22 mouse cellular contexts compared by ENCODE assay signal in genomic region chr17:23539608-23540007, GRCm38 (mm10). TPM values are rescaled to one million over a fixed set of nuclear protein-coding genes. Genes with fewer than 3 reads are reported as not detected.
A peak's percentile ranks its signal among the peaks of the same experiment; 100 is the strongest.
DNase-seq lines count a peak whose midpoint lies in the region; ATAC-seq and TF ChIP-seq lines count a peak whose summit lies in the region.
"Had no signal": no experiment of that assay in that cellular context is flagged by ENCODE, and none has a peak within 500 bp of the region (broad histone marks: within the 10 kb centered on the region; RNA-seq: fewer than 3 reads in every experiment).

No protein-coding gene starts in this region.

- H3K9me3 ChIP-seq in liver, embryonic 12.5 days (replicated peaks), result no peaks in the 10 kb centered on the region
- H3K9me3 ChIP-seq in E14TG2a.4 (ENCODE audit: low read length) (no peaks in the 10 kb centered on the region), MEL (replicated peaks; ENCODE audit: insufficient read depth, low read length) (no peaks in the 10 kb centered on the region)
- H3K9me3 ChIP-seq: embryonic facial prominence, embryonic 12.5 days; G1E; intestine, embryonic 15.5 days had no signal

- H3K9ac ChIP-seq in liver, embryonic 12.5 days, result no peak overlapping the region
- peak overlapping the region; percentile 71; the same call in 1 of the 2 replicates for H3K9ac ChIP-seq in MEL (ENCODE audit: control insufficient read depth, low read depth, low read length, poor library complexity, severe bottlenecking)
- H3K9ac ChIP-seq: embryonic facial prominence, embryonic 12.5 days; hindbrain, embryonic 14.5 days; intestine, embryonic 15.5 days had no signal

- DNase-seq in heart, adult 11 months, result peak; percentile 76
- no peak for DNase-seq in heart, adult 18-20 months
- DNase-seq in liver (no peak), MEL (ENCODE audit: low read depth, low spot score) (peak; percentile 23)
- DNase-seq in spleen, postnatal 10 days (ENCODE audit: low spot score in 2 of 2), result no peak
- DNase-seq in gastrocnemius, adult 2 months, result no peak
- DNase-seq: adrenal gland, postnatal 10 days; cerebellum, adult 11 months; cerebellum, adult 8-10 months; cerebellum, postnatal 14 days; embryo, embryonic 11 days; gastrocnemius, postnatal 10 days; heart, postnatal 10 days; heart, postnatal 4 days had no signal

- H3K36me3 ChIP-seq in liver, embryonic 12.5 days, result no peaks in the 10 kb centered on the region
- H3K36me3 ChIP-seq in E14TG2a.4 (ENCODE audit: insufficient read depth, low read length) (no peaks in the 10 kb centered on the region), MEL (ENCODE audit: control insufficient read depth in 1 of 2, insufficient read depth in 2 of 2, low read length in 2 of 2) (peaks cover 0 to 22% of the 10 kb centered on the region in 2 experiments; a peak in 2 of 4 replicates)
- H3K36me3 ChIP-seq: embryonic facial prominence, embryonic 12.5 days; G1E; intestine, embryonic 15.5 days had no signal

- no peak overlapping the region for H3K27ac ChIP-seq in liver, embryonic 12.5 days
- no peak overlapping the region for H3K27ac ChIP-seq in MEL (ENCODE audit: control insufficient read depth, low read depth, low read length)
- no peak overlapping the region for H3K27ac ChIP-seq in gastrocnemius, adult 2 months
- H3K27ac ChIP-seq: embryonic facial prominence, embryonic 12.5 days; hindbrain, embryonic 14.5 days; intestine, embryonic 15.5 days had no signal

- H3K27me3 ChIP-seq in liver, embryonic 12.5 days (replicated peaks), result peaks cover 13% of the 10 kb centered on the region; the same call in 1 of the 2 replicates
- peaks cover 24% of the 10 kb centered on the region for H3K27me3 ChIP-seq in E14TG2a.4 (ENCODE audit: insufficient read depth, low read length)
- no peaks in the 10 kb centered on the region for H3K27me3 ChIP-seq in MEL (ENCODE audit: control insufficient read depth in 1 of 2, insufficient read depth in 2 of 2, low read length in 2 of 2)
- H3K27me3 ChIP-seq: CH12.LX had no signal

- no peak for TF ChIP-seq POLR2A in MEL (IDR thresholded peaks at IDR 0.05; ENCODE audit: control insufficient read depth in 1 of 2, insufficient read depth in 1 of 2, low read depth in 1 of 2, low read length in 2 of 2, poor library complexity in 1 of 2)

- intact Hi-C loops in gastrocnemius, adult 2 months (cut with DNase I), result no loop called here

- TF ChIP-seq CTCF in E14TG2a.4 (conservative IDR thresholded peaks at IDR 0.05; ENCODE audit: low read length), result no peak
- no peak for TF ChIP-seq CTCF in MEL (IDR thresholded peaks at IDR 0.05 in 2 of 3, conservative IDR thresholded peaks at IDR 0.05 in 1 of 3; ENCODE audit: control insufficient read depth in 1 of 3, insufficient read depth in 1 of 3, low read depth in 2 of 3, low read length in 3 of 3, poor library complexity in 1 of 3, severe bottlenecking in 1 of 3)
- TF ChIP-seq CTCF in gastrocnemius, adult 2 months (IDR thresholded peaks at IDR 0.05), result no peak

- ATAC-seq in liver, embryonic 12.5 days, result no peak
- ATAC-seq: forebrain, embryonic 14.5 days; intestine, embryonic 15.5 days had no signal

- 0 out of 2 replicates have a peak overlapping the region, but pooled peaks have one; percentile 63 for H3K4me2 ChIP-seq in liver, embryonic 12.5 days
- H3K4me2 ChIP-seq: hindbrain, embryonic 14.5 days had no signal

- no peaks in the 10 kb centered on the region; the same call in 1 of the 2 replicates for H3K79me2 ChIP-seq in MEL (ENCODE audit: control insufficient read depth, insufficient read depth, low read length, poor library complexity)

- TF ChIP-seq RAD21 in MEL (IDR thresholded peaks at IDR 0.05; ENCODE audit: low read depth, low read length), result no peak

- TF ChIP-seq EP300 in MEL (IDR thresholded peaks at IDR 0.05; ENCODE audit: low read depth in 1 of 2, low read length in 2 of 2), result no peak

- peaks cover 62% of the 10 kb centered on the region for H3K4me1 ChIP-seq in liver, embryonic 12.5 days
- peaks cover 70% of the 10 kb centered on the region for H3K4me1 ChIP-seq in E14TG2a.4 (replicated peaks; ENCODE audit: low read depth, low read length)
- peaks cover 0 to 24% of the 10 kb centered on the region in 2 experiments; a peak in 2 of 4 replicates for H3K4me1 ChIP-seq in MEL (ENCODE audit: control insufficient read depth in 1 of 2, insufficient read depth in 2 of 2, low read length in 2 of 2)

- WGBS in liver, embryonic 12.5 days (ENCODE audit: insufficient replicate concordance), result 84% methylated on average over 5 of the region's 5 CpGs

- no peak overlapping the region for H3K4me3 ChIP-seq in liver, embryonic 12.5 days
- H3K4me3 ChIP-seq in E14TG2a.4 (replicated peaks; ENCODE audit: low read length), result peak overlapping the region; percentile 73
- peak overlapping the region in 1 of 2 experiments; percentile 83; a peak in 2 of 4 replicates for H3K4me3 ChIP-seq in MEL (ENCODE audit: control insufficient read depth in 1 of 2, insufficient read depth in 1 of 2, low read depth in 2 of 2, low read length in 2 of 2)
- H3K4me3 ChIP-seq in gastrocnemius, adult 2 months, result no peak overlapping the region
- H3K4me3 ChIP-seq: embryonic facial prominence, embryonic 12.5 days; intestine, embryonic 15.5 days had no signal

TF ChIP-seq in MEL, 35 proteins besides CTCF, POLR2A, EP300 and RAD21:
- no peak for TF ChIP-seq BHLHE40 (IDR thresholded peaks at IDR 0.05; ENCODE audit: borderline replicate concordance, low read depth, low read length)
- no peak for TF ChIP-seq NRF1 (IDR thresholded peaks at IDR 0.05; ENCODE audit: insufficient read depth, low read depth, low read length, poor library complexity, severe bottlenecking)
- no peak for TF ChIP-seq USF1 (IDR thresholded peaks at IDR 0.05; ENCODE audit: low read depth, low read length)
- TF ChIP-seq TBP (IDR thresholded peaks at IDR 0.05; ENCODE audit: low read depth, low read length), result 0 out of 2 replicates have a peak, but pooled peaks have one; percentile 6
- TF ChIP-seq POLR2AphosphoS2 (IDR thresholded peaks at IDR 0.05; ENCODE audit: low read length), result no peak
- TF ChIP-seq ZC3H11A (IDR thresholded peaks at IDR 0.05; ENCODE audit: low read depth, low read length), result no peak

RNA-seq across cellular contexts. Expression of gene Zfp213, which starts 24.4 kb away (rescaled TPM):
- total RNA-seq in heart, adult 18-20 months (2021), result 1 to 10 TPM; 6.2 to 7.3 TPM
- polyA plus RNA-seq in liver, embryonic 12.5 days (2016; fragmentation: Nextera tagmentation; extraction: Ambion mirVana), result 8.3 and 9.1 TPM in 2 replicates
- total RNA-seq in MEL (2012; rRNA removed), result 3.4 and 3.8 TPM in 2 replicates
- 1 to 10 TPM in 1 of 2 experiments, not detected in 1; 3.0 TPM for polyA plus RNA-seq in MEL (2012; ENCODE audit: insufficient read depth in 1 of 2, insufficient read length in 2 of 2, low read depth in 1 of 2, low replicate concordance in 2 of 2, missing spikeins in 1 of 2)
- total RNA-seq in gastrocnemius, adult 2 months (2021), result 1 to 10 TPM; 2.0 to 3.3 TPM

RNA-seq across cellular contexts. Expression of gene Zfp13, which starts 59.7 kb away (rescaled TPM):
- 1 to 10 TPM; 2.2 to 3.1 TPM for total RNA-seq in heart, adult 18-20 months (2021)
- polyA plus RNA-seq in liver, embryonic 12.5 days (2016; fragmentation: Nextera tagmentation; extraction: Ambion mirVana), result 2.8 and 2.9 TPM in 2 replicates
- 0.08 and 0.16 TPM in 2 replicates for total RNA-seq in MEL (2012; rRNA removed)
- under 1 TPM in 1 of 2 experiments, not detected in 1; 0.38 TPM for polyA plus RNA-seq in MEL (2012; ENCODE audit: insufficient read depth in 1 of 2, insufficient read length in 2 of 2, low read depth in 1 of 2, low replicate concordance in 2 of 2, missing spikeins in 1 of 2)
- 1 to 10 TPM; 1.5 to 2.1 TPM for total RNA-seq in gastrocnemius, adult 2 months (2021)
- total RNA-seq: G1E had no signal

Comparison
In these comparisons a context has a peak if more than half of its experiments do, and no peak if none do; other contexts are left out.
1. DNase-seq: peak in heart, adult 11 months (single experiment) and MEL (single experiment); none in heart, adult 18-20 months (0 of 2), liver (single experiment), spleen, postnatal 10 days (0 of 2) and gastrocnemius, adult 2 months (single experiment).